Mouse (Mus musculus) cerebellum, adult 2 months (tissue): Measurements from ENCODE around the gene Agpat3.

Experiments
- CTCF ChIP-seq: fragments of 200-500 bp; IDR thresholded peaks from 2 replicates; pipeline ENCODE4 v1.5.1; 2011; ENCODE audit warnings: low read depth, mild to moderate bottlenecking, control low read depth, low read length, moderate library complexity, borderline replicate concordance; ENCODE audit not compliant: insufficient read depth
- POLR2A ChIP-seq: fragments of 200-500 bp; IDR thresholded peaks from 2 replicates; pipeline ENCODE4 v1.6.1; 2011; ENCODE audit warnings: low read length, control low read depth, borderline replicate concordance; ENCODE audit not compliant: insufficient read depth

DNA sequence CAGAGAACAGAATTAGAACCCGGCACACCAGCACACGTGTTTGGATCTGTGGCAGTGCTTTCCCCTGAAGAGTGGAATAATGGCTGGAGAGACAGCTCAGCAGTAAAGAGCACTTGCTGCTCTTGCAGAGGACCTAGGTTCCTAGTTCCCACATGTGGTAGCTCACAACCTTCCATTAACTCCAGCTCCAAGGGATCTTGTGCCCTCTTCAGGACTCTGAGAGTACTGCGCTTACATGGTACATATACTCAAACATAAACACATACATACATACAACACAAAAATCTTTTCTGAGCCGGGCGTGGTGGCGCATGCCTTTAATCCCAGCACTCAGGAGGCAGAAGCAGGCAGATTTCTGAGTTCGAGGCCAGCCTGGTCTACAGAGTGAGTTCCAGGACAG, 26.2 kb upstream of the Agpat3 start:
- no peak for TF ChIP-seq CTCF
- no peak for TF ChIP-seq POLR2A
